Mouse (Mus musculus) E14TG2a.4 (cell line): ENCODE measurements at regions not wholly inside any gene's neighbourhood (a gene's known extent, or its start where the extent isn't known, plus 50 kb on each side); places are given as distances from the start of the nearest gene placed in this dataset.
A peak's percentile ranks its signal among the peaks of the same experiment; 100 is the strongest.

ENCODE experiments used
- H3K27me3 ChIP-seq: 2 replicates; pipeline ENCODE4 v1.6.1; 2014; ENCODE audit warnings: low read length, control low read depth; ENCODE audit not compliant: insufficient read depth
- H3K36me3 ChIP-seq: 2 replicates; pipeline ENCODE4 v1.6.1; 2014; ENCODE audit warnings: low read length, control low read depth; ENCODE audit not compliant: insufficient read depth
- H3K4me1 ChIP-seq: replicated peaks from 2 replicates; pipeline ENCODE4 v1.6.1; 2014; ENCODE audit warnings: low read depth, low read length, control low read depth
- H3K4me3 ChIP-seq: replicated peaks from 2 replicates; pipeline ENCODE4 v1.5.1; 2014; ENCODE audit warnings: mild to moderate bottlenecking, low read length
- H3K9me3 ChIP-seq: 2 replicates; pipeline ENCODE4 v1.6.1; 2014; ENCODE audit warnings: low read length, control low read depth
- CTCF ChIP-seq: conservative IDR thresholded peaks from 2 replicates; pipeline ENCODE4 v1.5.1; 2014; ENCODE audit warnings: low read length
- NANOG ChIP-seq: IDR thresholded peaks from 2 replicates; pipeline ENCODE4 v1.6.1; 2014; ENCODE audit warnings: borderline replicate concordance, low read length, mixed read lengths
- POU5F1 ChIP-seq: IDR thresholded peaks from 2 replicates; pipeline ENCODE4 v1.6.1; 2014; ENCODE audit warnings: low read length, borderline replicate concordance

GRCm38 (mm10) chr12:106273591-106273990, 263.6 kb downstream of the Vrk1 start:
- no peaks in the 10 kb centered on the region for H3K4me1 ChIP-seq
- no peak overlapping the region for H3K4me3 ChIP-seq
- H3K9me3 ChIP-seq = no peaks in the 10 kb centered on the region
- TF ChIP-seq NANOG = no peak
- no peak for TF ChIP-seq CTCF
- no peak for TF ChIP-seq POU5F1
- H3K36me3 ChIP-seq = no peaks in the 10 kb centered on the region
- peaks cover 3% of the 10 kb centered on the region; the same call in 1 of the 2 replicates for H3K27me3 ChIP-seq

- Histone ChIP-seq H3K9me3 (no peaks in the 10 kb centered on the region), H3K4me3 (no peak overlapping the region), H3K4me1 (peaks cover 4% of the 10 kb centered on the region), H3K36me3 (no peaks in the 10 kb centered on the region), H3K27me3 (peaks cover 3% of the 10 kb centered on the region; the same call in 1 of the 2 replicates)
- TF ChIP-seq CTCF = no peak
- no peak for TF ChIP-seq NANOG
- TF ChIP-seq POU5F1 = no peak
These were observed 267.9 kb downstream of the Vrk1 start for GRCm38 (mm10) chr12:106277886-106278285.

- TF ChIP-seq CTCF = no peak
- TF ChIP-seq POU5F1 = no peak
- no peak for TF ChIP-seq NANOG
- H3K4me3 ChIP-seq = no peak overlapping the region
- peaks cover 13% of the 10 kb centered on the region for H3K27me3 ChIP-seq
- H3K4me1 ChIP-seq = peaks cover 5% of the 10 kb centered on the region
- no peaks in the 10 kb centered on the region for H3K36me3 ChIP-seq
- no peaks in the 10 kb centered on the region for H3K9me3 ChIP-seq
These were observed 272.6 kb downstream of the Vrk1 start for GRCm38 (mm10) chr12:106282491-106283106.

DNA sequence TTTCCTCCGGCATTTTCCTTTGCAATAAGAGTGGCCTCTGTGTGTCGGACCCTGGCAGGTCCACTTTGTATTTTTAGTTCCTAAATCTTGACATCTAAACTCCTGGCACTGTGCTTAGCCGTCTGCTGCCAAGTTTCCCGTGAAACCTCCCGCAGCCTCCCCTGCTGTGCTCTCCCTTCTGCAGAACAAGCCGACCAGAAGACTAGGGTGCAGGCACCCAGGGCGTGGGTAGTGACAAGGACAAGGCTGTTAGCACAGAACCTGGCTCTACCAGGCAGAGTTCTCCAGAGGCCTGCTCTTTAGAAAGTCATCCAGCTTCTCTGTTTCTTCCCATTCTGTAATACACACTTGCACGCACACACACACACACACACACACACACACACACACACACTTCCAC, 274.8 kb downstream of the Vrk1 start:
- TF ChIP-seq CTCF = no peak
- no peak for TF ChIP-seq NANOG
- no peak for TF ChIP-seq POU5F1
- no peak overlapping the region for H3K4me3 ChIP-seq
- H3K27me3 ChIP-seq = peaks cover 27% of the 10 kb centered on the region
- peaks cover 5% of the 10 kb centered on the region for H3K4me1 ChIP-seq
- H3K36me3 ChIP-seq = no peaks in the 10 kb centered on the region
- H3K9me3 ChIP-seq = no peaks in the 10 kb centered on the region

GRCm38 (mm10) chr12:106288791-106289515, 278.9 kb downstream of the Vrk1 start:
- Histone ChIP-seq H3K27me3 (peaks cover 29% of the 10 kb centered on the region), H3K4me3 (no peak overlapping the region), H3K9me3 (peaks cover 16% of the 10 kb centered on the region), H3K36me3 (no peaks in the 10 kb centered on the region), H3K4me1 (no peaks in the 10 kb centered on the region)
- no peak for TF ChIP-seq POU5F1
- TF ChIP-seq CTCF = peak; percentile 30; the same call in 1 of the 2 replicates

GRCm38 (mm10) chr12:106291476-106292046, 281.5 kb downstream of the Vrk1 start:
- no peak for TF ChIP-seq POU5F1
- no peak for TF ChIP-seq NANOG
- no peak for TF ChIP-seq CTCF
- no peak overlapping the region for H3K4me3 ChIP-seq

DNA sequence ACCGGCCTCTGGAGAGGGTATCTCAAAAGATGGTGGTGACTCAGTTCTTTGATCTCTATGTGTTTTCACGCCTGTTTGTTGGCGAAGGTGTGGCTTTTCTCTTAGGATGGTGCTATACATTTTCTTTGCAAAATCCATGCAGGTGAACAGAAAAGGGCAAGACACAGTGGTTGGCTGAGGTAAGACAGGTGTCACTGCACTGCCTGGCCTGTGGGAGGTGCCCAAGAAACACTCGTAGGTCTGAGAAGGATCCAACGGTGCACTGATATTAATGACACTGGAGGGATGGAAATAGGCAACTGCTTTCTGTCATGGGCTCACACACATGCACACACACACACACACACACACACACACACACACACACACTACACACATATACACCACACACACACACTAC, 283.1 kb downstream of the Vrk1 start:
- H3K4me3 ChIP-seq = no peak overlapping the region
- TF ChIP-seq POU5F1 = no peak
- no peak for TF ChIP-seq CTCF
- TF ChIP-seq NANOG = no peak
- H3K36me3 ChIP-seq = no peaks in the 10 kb centered on the region
- H3K4me1 ChIP-seq = no peaks in the 10 kb centered on the region
- peaks cover 19% of the 10 kb centered on the region for H3K27me3 ChIP-seq
- H3K9me3 ChIP-seq = peaks cover 16% of the 10 kb centered on the region

More at GRCm38 (mm10) chr12:106291476-106292046, 281.5 kb downstream of the Vrk1 start:
- H3K4me1 ChIP-seq = no peaks in the 10 kb centered on the region
- peaks cover 26% of the 10 kb centered on the region for H3K27me3 ChIP-seq
- H3K36me3 ChIP-seq = no peaks in the 10 kb centered on the region
- H3K9me3 ChIP-seq = peaks cover 16% of the 10 kb centered on the region

GRCm38 (mm10) chr12:106295596-106295995, 285.6 kb downstream of the Vrk1 start:
- H3K4me1 ChIP-seq = no peaks in the 10 kb centered on the region
- TF ChIP-seq CTCF = no peak
- no peak for TF ChIP-seq NANOG
- TF ChIP-seq POU5F1 = no peak
- H3K27me3 ChIP-seq = no peaks in the 10 kb centered on the region
- H3K36me3 ChIP-seq = no peaks in the 10 kb centered on the region
- H3K4me3 ChIP-seq = no peak overlapping the region
- H3K9me3 ChIP-seq = peaks cover 16% of the 10 kb centered on the region
